Mouse (Mus musculus) hindlimb bud, embryonic 11.5 days (tissue): ENCODE data around the gene Disp1.

ENCODE experiments used
- DNase-seq: peaks from one replicate; pipeline ENCODE4 v3.0.0-alpha.2; 2012; ENCODE audit warnings: low read depth, low spot score; ENCODE audit errors: extremely low spot score

Disp1 gene

GRCm38 (mm10) chr1:183164190-183164580 lies 57.1 kb downstream of the Disp1 start:
- no peak for DNase-seq

DNA sequence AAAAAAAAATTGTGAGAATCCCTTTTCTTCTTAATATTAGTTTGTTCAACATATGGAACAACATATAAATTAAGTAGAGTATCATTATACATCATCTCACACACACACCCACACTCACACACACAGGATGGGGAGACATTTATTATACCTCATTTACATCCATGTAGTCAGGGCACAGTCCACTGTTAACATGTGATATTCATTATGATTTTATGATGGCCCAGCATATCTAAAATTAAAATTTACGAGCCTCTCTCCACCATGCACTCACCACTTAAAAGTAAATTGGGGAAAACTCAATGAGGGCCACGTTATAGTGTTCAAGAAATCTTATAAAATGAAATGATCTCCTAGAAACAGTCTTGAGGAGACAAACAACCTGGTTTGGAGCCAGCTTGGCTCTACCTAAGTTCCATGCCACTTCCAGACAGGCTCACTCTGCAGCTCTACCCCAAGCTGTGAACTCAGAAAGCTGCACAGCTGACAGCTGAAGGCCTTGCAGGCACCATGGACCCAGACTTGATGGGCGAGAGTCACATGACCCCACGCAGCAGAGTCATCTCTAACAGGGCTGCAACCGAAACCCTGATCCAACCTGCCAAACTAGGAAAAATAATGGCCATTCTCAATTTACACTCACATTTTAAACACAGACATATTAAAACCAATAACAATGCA lies 57.7 kb downstream of the Disp1 start:
- no peak for DNase-seq

- no peak for DNase-seq
Measured at GRCm38 (mm10) chr1:183161057-183161456, 60.3 kb downstream of the Disp1 start.

- no peak for DNase-seq
Measured at GRCm38 (mm10) chr1:183160188-183160587, 61.1 kb downstream of the Disp1 start.

- no peak for DNase-seq
Measured at GRCm38 (mm10) chr1:183159183-183159582, 62.1 kb downstream of the Disp1 start.

GRCm38 (mm10) chr1:183155600-183155999 lies 65.7 kb downstream of the Disp1 start:
- no peak for DNase-seq

DNA sequence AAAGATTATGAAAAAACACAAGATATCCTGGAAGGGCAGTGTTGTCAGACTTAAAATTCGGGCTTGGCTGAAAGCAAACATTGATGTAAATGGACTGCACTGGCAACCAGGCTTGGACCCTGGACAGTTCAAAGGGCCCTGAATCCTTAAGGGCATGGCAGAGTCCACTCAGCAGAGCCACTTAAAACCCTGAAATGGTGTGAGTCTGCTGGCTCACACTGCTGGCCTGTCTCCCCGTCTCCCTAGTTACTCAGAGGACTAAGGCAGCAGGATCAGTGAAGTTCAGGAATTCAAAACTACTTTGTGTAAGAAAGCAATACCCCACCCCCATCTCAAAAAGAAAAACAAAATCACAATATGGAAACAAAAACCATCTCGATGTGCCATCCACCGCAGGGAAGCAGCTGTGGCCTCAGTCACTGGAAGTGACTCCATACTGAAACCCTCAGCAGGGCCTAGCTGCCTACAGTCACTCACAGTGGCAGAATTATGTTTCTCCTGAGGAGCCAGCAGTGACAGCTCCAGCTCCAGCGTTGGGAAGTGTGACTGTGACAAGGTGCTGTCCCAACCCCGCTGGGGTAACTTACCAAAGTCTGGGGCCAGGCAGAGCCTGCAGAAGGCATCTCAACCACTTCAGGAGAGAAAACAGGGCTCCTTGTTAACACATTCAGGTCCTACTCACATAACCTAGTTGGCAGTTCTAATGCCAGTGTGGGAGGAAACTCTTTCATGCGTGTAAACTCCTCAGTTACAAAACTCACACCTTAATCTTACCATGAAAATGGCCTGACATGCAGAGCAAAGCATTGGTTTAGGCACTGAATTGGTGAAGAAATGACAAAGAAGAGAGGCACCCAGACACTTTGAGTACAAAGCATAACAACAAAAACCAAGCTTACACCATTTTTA lies 66.8 kb downstream of the Disp1 start:
- no peak for DNase-seq

DNA sequence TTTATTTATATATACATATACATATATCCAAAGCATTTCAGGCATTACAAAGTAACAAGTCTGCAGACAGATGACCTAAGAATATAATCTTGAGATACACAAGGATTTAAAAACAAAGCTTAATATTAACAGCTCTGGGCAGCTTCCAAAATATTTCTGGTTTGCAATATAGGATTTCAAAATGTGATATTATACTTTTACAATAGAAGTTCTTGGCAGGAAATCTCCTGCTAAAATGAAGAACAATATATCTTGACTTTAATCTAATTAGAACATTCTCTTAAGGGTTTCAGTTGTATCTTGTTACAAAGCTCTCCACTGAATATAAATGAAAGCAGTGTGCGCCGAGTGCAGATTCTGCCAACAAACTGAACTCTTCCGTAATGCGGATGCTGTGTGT lies 68.0 kb downstream of the Disp1 start:
- DNase-seq, result no peak

GRCm38 (mm10) chr1:183151510-183152319 lies 69.6 kb downstream of the Disp1 start:
- DNase-seq, result no peak

- DNase-seq, result no peak
Measured at GRCm38 (mm10) chr1:183150379-183150840, 70.9 kb downstream of the Disp1 start.

GRCm38 (mm10) chr1:183149571-183150105 lies 71.7 kb downstream of the Disp1 start:
- DNase-seq, result no peak

DNA sequence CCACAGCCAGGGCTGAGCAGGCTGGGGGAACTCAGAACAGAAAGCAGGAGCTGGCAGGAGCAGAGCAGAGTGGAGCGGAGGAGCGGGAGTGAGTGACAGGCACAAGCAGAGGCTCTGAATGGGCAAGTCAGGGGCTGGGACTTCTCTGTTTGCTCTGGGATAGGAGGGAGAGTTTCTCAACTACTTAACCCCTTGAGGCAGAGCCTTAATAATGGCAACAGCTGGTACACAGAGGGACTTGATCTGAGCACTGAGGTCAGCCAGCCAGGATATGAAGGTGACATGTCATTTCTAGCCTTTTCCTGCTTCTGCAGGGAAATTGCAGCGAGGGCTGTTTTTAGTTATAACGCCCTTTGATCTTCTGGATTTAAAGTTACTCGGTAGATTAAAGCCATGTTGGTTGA lies 73.9 kb downstream of the Disp1 start:
- peak; percentile 97 for DNase-seq

GRCm38 (mm10) chr1:183146795-183147194 lies 74.5 kb downstream of the Disp1 start:
- no peak for DNase-seq

DNA sequence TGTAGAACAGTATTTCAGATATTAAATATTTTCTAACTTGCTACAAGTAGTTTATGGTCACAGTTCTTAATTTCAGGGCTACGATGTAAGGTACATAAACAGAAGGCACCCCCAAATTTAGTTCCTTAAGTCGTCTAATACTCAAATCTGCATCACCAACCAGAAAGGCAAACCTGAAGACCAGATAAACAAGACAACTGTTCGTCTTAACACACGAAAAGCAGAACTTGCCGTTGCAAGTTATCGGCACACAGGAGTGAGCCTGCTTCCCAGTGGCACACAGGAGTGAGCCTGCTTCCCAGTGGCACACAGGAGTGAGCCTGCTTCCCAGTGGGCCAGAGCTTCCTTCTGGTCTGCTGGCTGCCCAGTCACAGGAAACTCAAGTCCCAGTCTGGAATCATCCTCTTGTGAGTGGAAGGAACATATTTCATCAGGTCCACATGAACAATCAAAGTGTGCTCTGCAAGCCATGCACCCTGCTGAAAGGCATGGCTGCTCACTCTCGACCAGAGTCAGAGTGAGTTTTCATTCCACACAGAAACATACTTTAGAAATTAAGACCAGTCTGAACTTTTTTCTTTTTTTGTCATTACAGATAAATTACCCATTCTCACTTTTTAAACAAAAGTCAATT lies 75.1 kb downstream of the Disp1 start:
- DNase-seq, result no peak

DNA sequence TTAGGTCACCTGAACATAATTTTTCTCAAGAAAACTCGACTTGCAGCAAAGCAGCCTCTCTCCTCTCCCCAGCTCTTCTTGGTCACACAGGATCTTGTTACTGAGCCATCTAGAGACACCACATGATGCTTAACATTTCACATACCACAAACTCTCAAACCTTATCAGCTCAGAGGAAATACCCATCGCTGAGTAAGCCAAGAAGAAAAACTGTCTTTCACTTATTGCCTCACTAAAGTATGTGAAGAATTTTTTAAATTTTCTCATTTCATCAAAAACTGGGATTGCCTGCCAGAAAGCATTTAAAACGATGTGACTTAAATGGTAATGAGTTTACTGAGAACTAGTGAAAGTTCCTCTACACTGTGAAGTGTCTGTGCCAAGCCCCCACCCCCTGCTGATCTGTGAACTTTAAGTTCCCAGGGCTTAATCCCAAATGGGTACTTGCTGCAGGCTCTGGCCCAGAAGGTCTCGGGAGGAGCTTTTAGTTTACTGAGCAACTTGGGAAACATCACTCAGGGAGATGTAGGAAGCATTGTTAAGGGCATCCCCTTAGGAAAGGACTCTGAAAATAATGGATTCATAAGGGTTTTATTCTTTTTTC lies 76.6 kb downstream of the Disp1 start:
- DNase-seq, result no peak

GRCm38 (mm10) chr1:183143246-183143645 lies 78.1 kb downstream of the Disp1 start:
- DNase-seq, result no peak

- DNase-seq, result no peak
Measured at GRCm38 (mm10) chr1:183142566-183142965, 78.8 kb downstream of the Disp1 start.

DNA sequence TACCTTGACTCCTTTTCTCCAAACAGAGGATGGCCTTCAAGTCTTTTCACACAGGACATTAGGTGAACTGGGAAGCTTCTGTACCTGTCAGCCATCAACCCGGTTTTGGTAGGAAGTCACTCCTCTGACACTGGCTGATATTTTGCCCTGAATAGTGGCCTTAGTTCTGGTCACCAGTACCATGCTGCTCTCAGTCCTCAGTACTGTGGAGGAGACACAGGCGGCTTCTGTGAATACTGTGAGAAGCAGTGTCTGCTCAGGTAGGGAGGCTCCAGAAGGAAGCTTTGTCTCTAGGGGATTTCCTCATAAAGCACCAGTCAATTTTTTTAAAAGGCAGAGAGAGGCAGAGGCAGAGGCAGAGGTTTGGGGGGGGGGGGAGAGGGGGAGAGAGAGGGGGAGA lies 80.0 kb downstream of the Disp1 start:
- DNase-seq, result no peak

GRCm38 (mm10) chr1:183140511-183141268 lies 80.6 kb downstream of the Disp1 start:
- no peak for DNase-seq
